Mouse (Mus musculus) olfactory bulb, adult 2 months (tissue): ENCODE measurements around the gene Hoxc12. TPM values are rescaled to one million over a fixed set of nuclear protein-coding genes. Genes with fewer than 3 reads are reported as not detected.

Experiments
- H3K27ac ChIP-seq: fragments of 200-500 bp; 2 replicates; pipeline ENCODE4 v1.5.1; 2012; ENCODE audit warnings: low read depth, low read length; ENCODE audit not compliant: insufficient read depth
- H3K4me1 ChIP-seq: fragments of 200-500 bp; 2 replicates; pipeline ENCODE4 v1.6.1; 2012; ENCODE audit warnings: low read length; ENCODE audit not compliant: control insufficient read depth, insufficient read depth
- H3K4me3 ChIP-seq: fragments of 200-500 bp; 2 replicates; pipeline ENCODE4 v1.5.1; 2012; ENCODE audit warnings: mild to moderate bottlenecking, low read depth, low read length, moderate library complexity; ENCODE audit not compliant: insufficient read depth
- CTCF ChIP-seq: fragments of 200-500 bp; IDR thresholded peaks from 2 replicates; pipeline ENCODE4 v1.5.1; 2012; ENCODE audit warnings: low read depth, mild to moderate bottlenecking, low read length, moderate library complexity; ENCODE audit not compliant: insufficient read depth
- POLR2A ChIP-seq: fragments of 200-500 bp; IDR thresholded peaks from 2 replicates; pipeline ENCODE4 v1.6.1; 2012; ENCODE audit warnings: mild to moderate bottlenecking, low read depth, low read length, moderate library complexity; ENCODE audit not compliant: insufficient read depth
- WGBS: fragments of 180-500 bp; shearing (Covaris S2); methylation state at CpG from one replicate; pipeline ENCODE4 v1.1.7; 2018; 5-methylcytosine and 5-hydroxymethylcytosine counted together
- polyA plus RNA-seq: library from polyadenylated mRNA; stranded (reverse); fragments of >200 nt; gene quantifications from 2 replicates; pipeline ENCODE4 v1.2.4, GENCODE M21; 2012; ENCODE audit warnings: low replicate concordance; ENCODE audit not compliant: missing spikeins, insufficient read depth, insufficient read length

Hoxc12 gene
- polyA plus RNA-seq, 1 experiment, result not detected

DNA sequence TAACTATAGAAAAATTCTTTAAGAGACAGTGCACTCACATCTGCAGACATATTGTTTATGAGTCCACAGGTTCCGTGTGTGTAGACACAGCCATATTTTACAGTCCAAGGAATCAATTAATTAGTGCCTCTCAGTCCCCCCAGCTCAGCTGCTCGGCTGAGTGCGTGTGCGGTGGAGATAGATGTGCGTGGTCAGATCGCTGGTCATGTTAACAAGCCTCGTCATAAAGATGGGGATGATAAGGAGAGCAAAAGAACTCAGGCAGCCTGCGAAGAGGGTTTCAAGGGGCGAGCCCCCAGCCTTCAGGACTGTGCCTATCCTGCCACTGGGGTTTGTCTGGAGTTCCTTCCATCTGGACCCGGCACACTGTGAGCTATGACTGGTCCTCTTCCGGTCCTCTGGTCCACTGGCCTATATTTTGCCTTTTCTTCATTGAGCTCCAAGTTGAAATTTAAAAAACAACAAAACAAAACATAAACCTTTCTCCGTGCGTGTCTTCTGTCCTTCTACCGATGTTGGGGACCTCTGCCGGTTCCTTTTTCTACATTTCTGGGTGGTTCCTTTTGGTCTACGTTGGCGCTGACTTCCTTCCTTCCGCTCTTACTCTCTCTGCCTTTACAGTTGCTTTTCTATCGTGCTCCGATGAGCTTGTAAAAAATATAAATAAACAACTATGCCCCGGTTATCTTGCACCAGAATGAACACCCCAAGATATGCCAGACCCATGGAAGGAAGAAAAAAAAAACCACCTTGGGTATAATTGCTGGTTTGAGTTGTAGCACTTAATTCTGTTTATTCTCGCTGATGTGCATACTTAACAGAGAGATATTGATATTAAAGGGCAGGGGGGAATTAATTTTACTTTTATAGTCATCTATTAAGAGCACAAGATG, 8.9 kb downstream of the Hoxc12 start:
- H3K4me3 ChIP-seq, result no peak overlapping the region
- H3K4me1 ChIP-seq, result 0 out of 2 replicates have a peak, but pooled peaks cover 3% of the 10 kb centered on the region
- no peak overlapping the region for H3K27ac ChIP-seq
- TF ChIP-seq POLR2A (no peak), CTCF (no peak)
- 14% methylated on average over 22 of the region's 22 CpGs for WGBS

GRCm38 (mm10) chr15:102947276-102947675, 10.7 kb downstream of the Hoxc12 start:
- H3K4me3 ChIP-seq, result no peak overlapping the region
- 7% methylated on average over 9 of the region's 9 CpGs for WGBS

DNA sequence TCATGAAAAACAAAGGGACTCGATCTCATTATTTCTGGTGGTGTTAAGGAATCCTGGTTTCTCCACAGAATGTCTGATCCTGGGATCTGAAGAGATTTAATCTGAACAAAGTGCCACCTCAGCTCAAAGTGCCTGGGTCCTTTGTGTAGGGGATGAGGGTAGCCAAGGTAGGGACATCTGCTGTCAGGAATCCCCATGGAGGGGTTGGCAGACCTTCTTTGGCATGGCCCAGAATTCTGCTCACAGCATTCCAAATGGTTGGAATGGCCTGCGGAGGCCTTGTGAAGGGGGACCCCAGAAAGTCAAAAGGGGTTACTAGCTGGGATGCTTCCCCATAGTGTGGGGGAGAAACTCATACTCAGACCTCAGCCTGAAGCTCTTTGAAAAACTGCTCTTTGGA, 12.3 kb downstream of the Hoxc12 start:
- WGBS, result 18% methylated on average over 2 of the region's 2 CpGs
- TF ChIP-seq CTCF (no peak), POLR2A (no peak)
- no peak overlapping the region for H3K4me3 ChIP-seq
- no peak overlapping the region for H3K27ac ChIP-seq
- no peaks in the 10 kb centered on the region for H3K4me1 ChIP-seq

More at GRCm38 (mm10) chr15:102947276-102947675, 10.7 kb downstream of the Hoxc12 start:
- TF ChIP-seq CTCF (no peak), POLR2A (no peak)
- Histone ChIP-seq H3K27ac (no peak overlapping the region), H3K4me1 (0 out of 2 replicates have a peak, but pooled peaks cover 3% of the 10 kb centered on the region)

DNA sequence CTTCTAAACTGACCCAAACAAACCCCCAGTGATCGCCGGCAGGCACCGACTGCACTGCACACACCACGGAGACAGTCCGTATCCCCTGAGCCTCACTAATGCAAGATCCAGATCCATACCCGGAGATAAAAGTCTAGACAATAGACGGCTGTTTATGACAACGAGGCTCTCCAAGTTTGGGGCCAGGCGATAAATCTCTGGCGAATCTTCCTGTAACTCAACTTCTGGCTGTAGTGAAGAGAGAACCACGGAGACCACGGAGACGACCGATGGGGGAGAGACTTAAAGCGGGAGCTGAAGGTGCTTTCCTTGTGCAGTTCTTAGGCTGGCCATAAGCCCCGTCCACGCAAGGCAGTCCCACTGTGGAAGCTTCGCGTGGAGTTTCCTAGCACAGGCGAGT, 13.1 kb downstream of the Hoxc12 start:
- Histone ChIP-seq H3K4me3 (no peak overlapping the region), H3K27ac (no peak overlapping the region), H3K4me1 (no peaks in the 10 kb centered on the region)
- TF ChIP-seq CTCF, result no peak
- no peak for TF ChIP-seq POLR2A
- WGBS, result 2% methylated on average over 20 of the region's 20 CpGs

DNA sequence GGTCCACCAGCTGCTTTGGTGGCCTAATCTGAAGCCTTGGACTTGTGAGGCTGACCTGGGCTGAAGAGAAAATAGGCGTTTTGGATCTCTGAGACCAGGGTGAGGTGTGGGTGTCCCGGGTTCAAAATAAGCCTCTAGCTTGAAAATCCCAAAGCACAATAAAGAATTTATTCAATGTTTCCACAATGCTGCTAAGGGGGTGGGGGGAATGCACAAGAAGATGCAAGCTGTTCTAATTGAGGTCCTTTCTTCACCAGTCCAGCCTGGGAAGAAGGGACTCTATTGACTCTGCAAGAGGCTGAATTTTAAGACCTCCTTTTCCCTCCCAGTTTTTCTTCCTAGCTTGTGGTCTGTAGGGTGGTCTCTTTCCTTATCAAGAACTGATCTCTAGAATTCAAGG, 14.3 kb downstream of the Hoxc12 start:
- H3K27ac ChIP-seq, result no peak overlapping the region
- 10% methylated on average over 2 of the region's 2 CpGs for WGBS
- TF ChIP-seq CTCF, result no peak
- TF ChIP-seq POLR2A, result no peak
- no peaks in the 10 kb centered on the region for H3K4me1 ChIP-seq
- H3K4me3 ChIP-seq, result no peak overlapping the region

DNA sequence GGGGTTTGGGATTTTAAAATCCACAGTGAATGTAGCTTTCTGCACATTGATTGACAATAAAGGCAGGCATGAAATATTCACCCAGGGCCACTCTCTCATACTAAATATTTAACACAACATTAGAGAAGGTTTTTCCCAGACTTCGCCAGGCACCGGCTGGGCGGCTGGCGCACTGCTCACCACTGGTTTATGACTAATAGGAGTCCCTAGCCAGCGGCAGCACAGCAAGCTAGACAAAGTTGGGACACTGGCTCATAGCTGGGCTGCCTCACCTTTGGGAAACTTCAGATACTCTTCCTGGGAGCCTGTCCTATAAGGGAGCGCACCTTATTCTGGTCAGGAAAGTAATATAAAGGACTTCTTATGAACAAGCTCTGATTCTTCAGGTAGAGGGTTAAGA, 17.0 kb downstream of the Hoxc12 start:
- 7% methylated on average over 6 of the region's 6 CpGs for WGBS
- H3K4me1 ChIP-seq, result no peaks in the 10 kb centered on the region
- H3K4me3 ChIP-seq, result no peak overlapping the region
- no peak overlapping the region for H3K27ac ChIP-seq
- TF ChIP-seq POLR2A (no peak), CTCF (no peak)

GRCm38 (mm10) chr15:102954192-102955006, 17.8 kb downstream of the Hoxc12 start, which contains the start of gene Hoxc11:
Gene Hoxc11 (plus strand): TSS chr15:102954427.
- no peaks in the 10 kb centered on the region for H3K4me1 ChIP-seq
- H3K27ac ChIP-seq, result no peak within 1 kb of the TSS
- H3K4me3 ChIP-seq, result no peak within 1 kb of the TSS
- TF ChIP-seq POLR2A, result no peak
- TF ChIP-seq CTCF, result no peak
- WGBS, result 2% methylated on average over 57 of the region's 57 CpGs

DNA sequence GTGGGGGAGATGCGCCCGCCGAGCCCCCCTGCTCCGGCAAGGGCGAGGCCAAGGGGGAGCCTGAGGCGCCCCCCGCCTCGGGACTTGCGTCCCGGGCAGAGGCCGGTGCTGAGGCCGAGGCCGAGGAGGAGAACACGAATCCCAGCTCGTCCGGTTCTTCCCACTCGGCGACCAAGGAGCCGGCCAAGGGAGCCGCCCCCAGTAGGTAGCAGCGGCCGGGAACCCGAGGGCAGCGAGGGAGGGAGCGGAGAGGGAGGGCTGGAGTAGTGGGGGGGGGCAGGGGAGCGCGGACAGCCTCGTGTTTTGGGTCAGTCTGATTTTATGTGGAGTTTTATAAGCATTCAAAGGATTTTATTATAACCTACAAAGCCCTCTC, 18.4 kb downstream of the Hoxc12 start:
- 2% methylated on average over 28 of the region's 28 CpGs for WGBS
- H3K4me1 ChIP-seq, result no peaks in the 10 kb centered on the region
- TF ChIP-seq CTCF (no peak), POLR2A (no peak)
- H3K27ac ChIP-seq, result no peak overlapping the region
- no peak overlapping the region for H3K4me3 ChIP-seq

- H3K27ac ChIP-seq, result no peak overlapping the region
- no peak overlapping the region for H3K4me3 ChIP-seq
- WGBS, result 1% methylated on average over 40 of the region's 40 CpGs
- TF ChIP-seq CTCF, result no peak
- no peak for TF ChIP-seq POLR2A
- no peaks in the 10 kb centered on the region for H3K4me1 ChIP-seq
Observed at GRCm38 (mm10) chr15:102955833-102956640, 19.5 kb downstream of the Hoxc12 start.
